Mouse (Mus musculus) midbrain, embryonic 15.5 days (tissue): ENCODE results near the gene Acer1. TPM values are rescaled to one million over a fixed set of nuclear protein-coding genes. Genes with fewer than 3 reads are reported as not detected.

Experiments
- ATAC-seq: fragments of 200-750 bp; cut with Nextera tagmentation; replicated peaks from 2 replicates; pipeline ENCODE4 v1.8.0; 2017; ENCODE audit warnings: moderate TSS enrichment
- H3K27ac ChIP-seq: fragments of 300-500 bp; sonication (generic); 2 replicates; pipeline ENCODE4 v1.5.1; 2015; ENCODE audit warnings: mild to moderate bottlenecking, inconsistent platforms
- H3K27me3 ChIP-seq: fragments of 300-500 bp; sonication (generic); replicated peaks from 2 replicates; pipeline ENCODE4 v1.6.1; 2015; ENCODE audit warnings: inconsistent platforms
- H3K36me3 ChIP-seq: fragments of 300-500 bp; sonication (generic); replicated peaks from 2 replicates; pipeline ENCODE4 v1.6.1; 2015; ENCODE audit warnings: inconsistent platforms
- H3K4me1 ChIP-seq: fragments of 300-500 bp; sonication (generic); 2 replicates; pipeline ENCODE4 v1.6.1; 2015; ENCODE audit warnings: inconsistent platforms
- H3K4me2 ChIP-seq: fragments of 300-500 bp; sonication (generic); 2 replicates; pipeline ENCODE4 v1.6.1; 2015; ENCODE audit warnings: inconsistent platforms, mild to moderate bottlenecking, moderate library complexity
- H3K4me3 ChIP-seq: fragments of 300-500 bp; sonication (generic); 2 replicates; pipeline ENCODE4 v1.5.1; 2015; ENCODE audit warnings: mild to moderate bottlenecking, inconsistent platforms
- H3K9ac ChIP-seq: fragments of 300-500 bp; sonication (generic); 2 replicates; pipeline ENCODE4 v1.6.1; 2015; ENCODE audit warnings: mild to moderate bottlenecking, inconsistent platforms
- H3K9me3 ChIP-seq: fragments of 300-500 bp; sonication (generic); 2 replicates; pipeline ENCODE4 v1.6.1; 2016; ENCODE audit warnings: inconsistent platforms
- WGBS: fragments of 180-500 bp; shearing (Covaris S2); methylation state at CpG from one replicate; pipeline ENCODE4 v1.1.7; 2015; ENCODE audit warnings: mixed read lengths; 5-methylcytosine and 5-hydroxymethylcytosine counted together
- polyA plus RNA-seq: library from polyadenylated mRNA; unstranded; fragments of >200 nt; fragmentation: Nextera tagmentation; extraction: Ambion mirVana; gene quantifications from 2 replicates; pipeline ENCODE4 v1.2.1, GENCODE M21; 2015

Gene Acer1
- polyA plus RNA-seq = not detected in 2 replicates

- no peaks in the 10 kb centered on the region for H3K36me3 ChIP-seq
- WGBS = 80% methylated on average over 5 of the region's 5 CpGs
- no peaks in the 10 kb centered on the region for H3K27me3 ChIP-seq
- no peak within 1 kb of the TSS for H3K4me2 ChIP-seq
- no peak within 1 kb of the TSS for H3K27ac ChIP-seq
- ATAC-seq = no peak
- H3K4me3 ChIP-seq = no peak within 1 kb of the TSS
- no peaks in the 10 kb centered on the region for H3K4me1 ChIP-seq
- no peaks in the 10 kb centered on the region for H3K9me3 ChIP-seq
- no peak within 1 kb of the TSS for H3K9ac ChIP-seq
Measured at GRCm38 (mm10) chr17:56982013-56982412, at the start of gene Acer1. Gene Acer1 (minus strand): TSS chr17:56982126.

GRCm38 (mm10) chr17:57030931-57031660 is 49.2 kb upstream of the Acer1 start, which contains the start of gene Khsrp:
Gene Khsrp (minus strand): TSS chr17:57031522.
- Histone ChIP-seq H3K36me3 (peaks cover 21% of the 10 kb centered on the region; the same call in 1 of the 2 replicates), H3K4me2 (peak within 1 kb of the TSS; percentile 69), H3K4me1 (peaks cover 17% of the 10 kb centered on the region), H3K27me3 (no peaks in the 10 kb centered on the region), H3K27ac (peak within 1 kb of the TSS; percentile 93), H3K4me3 (peak within 1 kb of the TSS; percentile 88), H3K9ac (peak within 1 kb of the TSS; percentile 98), H3K9me3 (no peaks in the 10 kb centered on the region)
- WGBS = under 1% methylated on average over 65 of the region's 99 CpGs
- ATAC-seq = no peak; the same call in 1 of the 2 replicates

GRCm38 (mm10) chr17:57029691-57030090 is 47.8 kb upstream of the Acer1 start:
- no peaks in the 10 kb centered on the region for H3K27me3 ChIP-seq
- WGBS = 46% methylated on average over 8 of the region's 8 CpGs

GRCm38 (mm10) chr17:57027471-57027870 is 45.5 kb upstream of the Acer1 start:
- Histone ChIP-seq H3K4me1 (peaks cover 17% of the 10 kb centered on the region), H3K9ac (no peak overlapping the region), H3K27me3 (no peaks in the 10 kb centered on the region), H3K4me2 (no peak overlapping the region), H3K36me3 (peaks cover 55% of the 10 kb centered on the region), H3K4me3 (no peak overlapping the region), H3K27ac (no peak overlapping the region), H3K9me3 (no peaks in the 10 kb centered on the region)
- ATAC-seq = no peak
- 90% methylated on average over 4 of the region's 4 CpGs for WGBS

More at GRCm38 (mm10) chr17:57029691-57030090, 47.8 kb upstream of the Acer1 start:
- Histone ChIP-seq H3K4me2 (peak overlapping the region; percentile 69), H3K27ac (no peak overlapping the region), H3K4me1 (peaks cover 17% of the 10 kb centered on the region), H3K36me3 (peaks cover 32% of the 10 kb centered on the region; the same call in 1 of the 2 replicates), H3K9ac (peak overlapping the region; percentile 98), H3K9me3 (no peaks in the 10 kb centered on the region), H3K4me3 (peak overlapping the region; percentile 88)
- ATAC-seq = no peak

GRCm38 (mm10) chr17:57020960-57021359 is 39.0 kb upstream of the Acer1 start:
- Histone ChIP-seq H3K36me3 (peaks cover 45% of the 10 kb centered on the region), H3K4me2 (no peak overlapping the region), H3K27ac (no peak overlapping the region), H3K9me3 (no peaks in the 10 kb centered on the region), H3K27me3 (no peaks in the 10 kb centered on the region), H3K4me1 (no peaks in the 10 kb centered on the region), H3K9ac (no peak overlapping the region), H3K4me3 (no peak overlapping the region)
- ATAC-seq = no peak
- 89% methylated on average over 5 of the region's 5 CpGs for WGBS

GRCm38 (mm10) chr17:57019693-57020092 is 37.8 kb upstream of the Acer1 start:
- peaks cover 33% of the 10 kb centered on the region for H3K36me3 ChIP-seq
- H3K4me3 ChIP-seq = no peak overlapping the region
- H3K9ac ChIP-seq = no peak overlapping the region
- H3K27ac ChIP-seq = no peak overlapping the region
- ATAC-seq = no peak
- H3K27me3 ChIP-seq = no peaks in the 10 kb centered on the region
- no peaks in the 10 kb centered on the region for H3K9me3 ChIP-seq
- no peaks in the 10 kb centered on the region for H3K4me1 ChIP-seq
- no peak overlapping the region for H3K4me2 ChIP-seq
- 71% methylated on average over 2 of the region's 2 CpGs for WGBS

- Histone ChIP-seq H3K4me2 (peak overlapping the region; percentile 64), H3K9ac (peak overlapping the region; percentile 69; the same call in 1 of the 2 replicates), H3K4me3 (peak overlapping the region; percentile 59), H3K27me3 (no peaks in the 10 kb centered on the region), H3K36me3 (peaks cover 7% of the 10 kb centered on the region), H3K4me1 (peaks cover 23% of the 10 kb centered on the region), H3K27ac (peak overlapping the region; percentile 92), H3K9me3 (no peaks in the 10 kb centered on the region)
- peak; percentile 1; the same call in 1 of the 2 replicates for ATAC-seq
- 74% methylated on average over 13 of the region's 13 CpGs for WGBS
Measured at GRCm38 (mm10) chr17:57012245-57012795, 30.4 kb upstream of the Acer1 start.

GRCm38 (mm10) chr17:57011236-57012141 is 29.6 kb upstream of the Acer1 start, which contains the start of the genes Gtf2f1 and Gm17949:
Gene Gtf2f1 (minus strand): TSS chr17:57011288.
Gene Gm17949 (plus strand): TSS chr17:57011469.
- Histone ChIP-seq H3K4me1 (peaks cover 23% of the 10 kb centered on the region), H3K9ac (peak within 1 kb of the TSS; percentile 69), H3K27me3 (no peaks in the 10 kb centered on the region), H3K27ac (peak within 1 kb of the TSS; percentile 92), H3K4me3 (peak within 1 kb of the TSS; percentile 59), H3K36me3 (peaks cover 16% of the 10 kb centered on the region), H3K4me2 (peak within 1 kb of the TSS; percentile 92), H3K9me3 (no peaks in the 10 kb centered on the region)
- under 1% methylated on average over 51 of the region's 51 CpGs for WGBS
- ATAC-seq = peak; percentile 93

GRCm38 (mm10) chr17:57010911-57011235 is 28.9 kb upstream of the Acer1 start:
- H3K36me3 ChIP-seq = peaks cover 22% of the 10 kb centered on the region
- WGBS = 0% methylated on average over 19 of the region's 19 CpGs
- peak overlapping the region; percentile 61 for H3K9ac ChIP-seq
- ATAC-seq = peak; percentile 68
- H3K27me3 ChIP-seq = no peaks in the 10 kb centered on the region
- H3K9me3 ChIP-seq = no peaks in the 10 kb centered on the region
- peak overlapping the region; percentile 92 for H3K4me2 ChIP-seq
- peak overlapping the region; percentile 81 for H3K27ac ChIP-seq
- H3K4me3 ChIP-seq = peak overlapping the region; percentile 59
- peaks cover 23% of the 10 kb centered on the region for H3K4me1 ChIP-seq

GRCm38 (mm10) chr17:57007137-57007905 is 25.4 kb upstream of the Acer1 start:
- H3K9me3 ChIP-seq = no peaks in the 10 kb centered on the region
- no peak overlapping the region for H3K4me3 ChIP-seq
- WGBS = 94% methylated on average over 13 of the region's 13 CpGs
- H3K36me3 ChIP-seq = peaks cover 44% of the 10 kb centered on the region
- no peak overlapping the region for H3K4me2 ChIP-seq
- H3K9ac ChIP-seq = no peak overlapping the region
- no peak for ATAC-seq
- H3K4me1 ChIP-seq = peaks cover 19% of the 10 kb centered on the region
- H3K27me3 ChIP-seq = no peaks in the 10 kb centered on the region
- H3K27ac ChIP-seq = no peak overlapping the region

- no peak overlapping the region for H3K4me2 ChIP-seq
- H3K9me3 ChIP-seq = no peaks in the 10 kb centered on the region
- no peak overlapping the region for H3K4me3 ChIP-seq
- H3K36me3 ChIP-seq = peaks cover 44% of the 10 kb centered on the region
- no peak overlapping the region for H3K9ac ChIP-seq
- no peak for ATAC-seq
- H3K4me1 ChIP-seq = no peaks in the 10 kb centered on the region
- H3K27me3 ChIP-seq = no peaks in the 10 kb centered on the region
- H3K27ac ChIP-seq = no peak overlapping the region
- 99% methylated on average over 7 of the region's 7 CpGs for WGBS
Measured at GRCm38 (mm10) chr17:57003994-57004393, 22.1 kb upstream of the Acer1 start.
